Mouse (Mus musculus) brain, embryonic 14.5 days (tissue): ENCODE results near the gene Cplane1. TPM values are rescaled to one million over a fixed set of nuclear protein-coding genes. Genes with fewer than 3 reads are reported as not detected.
"Not testable (repeated sequence)": the region's sequence is repeated elsewhere in the genome, so short reads cannot be mapped to it uniquely, and the experiment has no call there.

Source experiments
- DNase-seq: peaks from one replicate; pipeline ENCODE4 v3.0.0-alpha.2; 2011; ENCODE audit warnings: low read depth
- CTCF ChIP-seq: fragments of 200-500 bp; IDR thresholded peaks from 2 replicates; pipeline ENCODE4 v1.5.1; 2012; ENCODE audit warnings: inconsistent platforms, mild to moderate bottlenecking, moderate library complexity, borderline replicate concordance; ENCODE audit not compliant: insufficient read depth, insufficient read length; ENCODE audit errors: extremely low read depth
- POLR2A ChIP-seq: fragments of 200-500 bp; IDR thresholded peaks from 2 replicates; pipeline ENCODE4 v1.6.1; 2012; ENCODE audit warnings: mild to moderate bottlenecking, inconsistent platforms, borderline replicate concordance; ENCODE audit not compliant: poor library complexity, insufficient read depth, insufficient read length, severe bottlenecking; ENCODE audit errors: extremely low read depth
- polyA plus RNA-seq: library from polyadenylated mRNA; depleted of rRNA; stranded (reverse); fragments of >200 nt; gene quantifications from 2 replicates; pipeline ENCODE4 v1.2.3, GENCODE M21; 2012

Cplane1 gene
- polyA plus RNA-seq, 1 experiment: 30.6 TPM

DNA sequence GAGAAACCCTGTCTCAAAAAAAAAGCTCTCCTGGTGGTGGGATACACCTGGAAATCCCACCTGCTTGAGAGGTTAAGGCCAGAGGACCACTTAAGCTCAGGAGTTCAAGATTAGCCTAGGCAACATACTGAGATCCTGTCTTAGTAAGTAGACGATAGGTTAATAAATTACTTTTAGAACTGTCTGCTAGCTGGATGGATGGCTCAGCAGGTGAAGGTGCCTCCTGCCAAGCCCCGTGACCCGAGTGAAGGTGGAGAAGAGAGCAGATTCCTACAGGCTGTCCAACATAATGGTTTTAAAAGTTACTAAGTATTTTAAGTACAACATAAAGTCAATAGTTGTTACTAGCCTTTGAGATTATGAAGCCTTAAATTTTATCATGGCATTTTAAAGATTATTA lies 97.0 kb downstream of the Cplane1 start:
- DNase-seq: no peak
- TF ChIP-seq CTCF: no peak
- no peak for TF ChIP-seq POLR2A

DNA sequence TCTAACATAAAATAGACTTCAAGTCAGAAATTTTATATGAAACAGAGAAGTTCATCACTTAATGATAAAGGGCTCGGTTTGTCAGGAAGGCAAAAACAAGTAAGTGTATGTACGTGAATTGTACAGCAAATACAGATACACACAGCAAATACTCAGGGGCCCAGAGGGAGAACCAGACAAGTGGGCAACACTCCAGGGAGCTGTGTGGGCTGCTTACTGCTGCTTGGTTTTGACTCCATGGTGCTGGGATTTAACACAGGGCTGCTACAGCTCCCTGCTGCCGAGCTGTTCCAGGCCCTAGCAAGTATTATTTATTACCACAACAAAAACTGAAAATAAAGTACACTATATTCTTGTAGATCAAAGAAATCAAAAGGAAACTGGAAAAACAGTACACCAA lies 98.3 kb downstream of the Cplane1 start:
- DNase-seq: no peak

DNA sequence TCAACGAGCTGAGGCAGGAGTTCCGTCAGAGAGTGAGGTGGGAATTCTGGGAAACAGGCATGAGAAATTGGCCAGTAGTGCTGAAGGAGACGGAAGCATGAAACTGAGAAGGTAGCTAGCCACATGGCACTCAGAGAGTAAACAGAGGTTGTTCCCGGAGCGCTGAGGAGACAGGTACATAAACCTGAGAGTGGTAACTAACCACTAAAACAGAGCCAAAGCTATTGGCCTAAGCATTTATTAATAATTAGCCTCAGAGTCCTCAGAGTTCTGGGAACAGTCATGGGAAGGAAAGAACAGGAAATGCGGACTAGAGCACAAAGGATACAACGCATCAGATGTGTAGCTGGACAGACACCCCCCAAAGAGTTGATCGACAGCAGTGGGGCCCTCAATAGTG lies 99.3 kb downstream of the Cplane1 start:
- no peak for DNase-seq
- TF ChIP-seq POLR2A (no peak), CTCF (no peak)

More for the DNA sequence above, 98.3 kb downstream of the Cplane1 start:
- no peak for TF ChIP-seq POLR2A
- no peak for TF ChIP-seq CTCF

DNA sequence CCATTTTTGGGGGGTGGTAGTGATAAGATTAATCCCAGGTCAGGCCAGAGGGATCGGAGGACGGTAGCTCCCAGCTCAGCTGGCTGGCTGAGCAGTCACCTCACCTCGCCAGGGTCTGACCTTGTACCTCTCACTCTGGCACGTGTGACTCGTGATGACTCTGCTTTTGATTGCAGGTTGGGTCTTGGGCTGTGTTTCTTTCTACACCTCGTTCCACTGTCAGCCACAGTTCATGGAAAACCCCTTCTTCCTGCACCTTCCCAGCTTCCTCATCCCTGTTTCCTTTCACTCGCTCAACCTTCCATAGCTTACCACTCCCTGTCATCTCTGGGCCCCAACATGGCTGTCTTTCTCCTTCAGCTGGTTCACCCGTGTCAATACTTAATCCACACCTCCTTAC lies 103.0 kb downstream of the Cplane1 start:
- TF ChIP-seq CTCF: no peak
- no peak for TF ChIP-seq POLR2A
- DNase-seq: no peak

DNA sequence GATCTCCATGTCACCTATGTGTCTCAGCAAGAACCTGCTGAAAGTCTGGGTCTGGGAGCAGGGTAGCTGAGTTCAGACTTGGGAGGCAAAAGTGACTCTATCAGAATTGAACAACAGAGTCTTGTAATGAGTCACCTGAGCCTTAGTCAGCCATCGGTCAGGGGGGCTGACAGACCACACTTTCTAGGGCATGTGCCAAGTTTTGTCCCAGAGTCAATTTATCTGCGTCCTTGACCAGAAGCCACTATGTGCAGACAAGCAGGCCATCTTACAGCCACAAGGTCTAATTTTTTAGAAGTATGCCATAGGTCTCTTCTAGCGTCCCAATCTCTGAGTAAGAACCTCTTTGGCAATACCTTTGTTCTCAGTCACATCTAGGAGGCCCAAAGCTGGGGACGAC lies 109.0 kb downstream of the Cplane1 start:
- not testable (repeated sequence) for DNase-seq

DNA sequence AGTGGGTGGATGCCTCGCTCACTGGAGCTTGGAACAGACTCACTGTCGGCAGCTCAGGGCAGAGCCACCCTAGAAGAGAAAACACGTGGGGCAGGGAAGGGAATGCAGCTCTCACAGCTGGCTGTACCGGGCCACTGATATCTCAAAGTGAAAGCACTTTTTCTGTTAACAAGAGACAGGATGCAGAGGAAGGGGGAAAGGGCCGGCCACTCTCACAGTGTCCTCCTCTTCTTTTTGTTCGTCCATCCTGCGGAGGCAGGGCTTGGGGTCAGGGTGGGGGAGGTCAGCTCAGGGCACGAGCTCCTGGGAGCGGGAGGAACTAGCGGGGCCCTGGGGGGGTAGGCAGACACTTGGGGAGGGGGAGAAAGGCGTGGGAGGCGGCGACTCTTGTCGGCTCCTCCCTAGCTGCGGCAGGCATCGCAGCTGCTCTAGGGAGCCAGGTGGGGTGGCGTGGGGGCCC lies 110.4 kb downstream of the Cplane1 start:
- DNase-seq: peak; percentile 5
- TF ChIP-seq POLR2A: no peak
- no peak for TF ChIP-seq CTCF

DNA sequence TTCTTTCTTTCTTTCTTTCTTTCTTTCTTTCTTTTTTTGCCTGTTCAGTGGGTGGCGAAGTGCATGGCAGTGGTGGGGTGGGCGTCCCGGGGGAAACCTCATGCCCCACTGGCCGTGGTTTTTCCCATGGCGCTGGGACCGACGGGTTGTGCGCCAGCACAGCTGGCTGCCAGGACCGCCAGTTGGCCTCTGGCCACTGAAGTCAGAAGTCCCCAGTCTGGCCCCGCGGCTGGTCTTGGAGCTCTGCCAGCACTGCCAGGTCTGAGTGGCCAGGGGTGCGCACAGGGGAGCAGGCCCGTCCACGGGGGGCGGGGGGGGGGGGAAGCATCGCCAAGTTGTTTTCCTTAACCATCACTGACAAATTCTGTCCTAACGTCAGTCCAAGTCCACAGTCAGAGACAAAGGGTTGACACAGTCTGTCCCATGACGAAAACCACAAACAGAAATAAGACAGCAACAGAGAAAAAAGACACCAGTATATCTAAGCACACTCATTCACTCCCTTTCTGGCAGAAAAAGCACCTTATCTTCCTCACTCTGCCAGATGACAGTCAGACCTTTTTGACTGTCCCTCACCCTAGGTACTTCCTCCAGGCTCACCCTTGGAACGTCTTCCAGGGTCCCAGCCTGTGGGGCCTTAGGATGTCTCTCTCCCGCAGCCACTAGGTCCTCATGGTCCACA lies 111.2 kb downstream of the Cplane1 start:
- DNase-seq: peak; percentile 30

DNA sequence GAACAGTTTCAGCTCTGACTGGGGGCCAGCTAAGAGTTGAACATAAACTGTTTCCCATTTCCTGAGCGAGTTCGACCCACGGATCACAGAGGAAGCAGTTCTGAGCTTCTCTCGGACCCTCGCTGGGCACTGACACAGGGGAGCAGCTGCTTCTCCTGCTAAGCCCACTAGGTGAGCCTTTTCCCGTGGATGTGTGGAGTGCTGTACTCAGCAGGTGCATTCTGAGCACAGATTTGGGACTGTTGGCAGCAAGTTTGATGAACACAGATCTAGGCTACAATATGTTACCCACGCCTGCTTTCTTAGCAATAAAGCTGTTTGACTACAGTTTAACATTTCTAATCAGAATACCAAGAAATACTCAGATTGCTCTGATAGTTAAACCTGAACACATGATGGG lies 112.8 kb downstream of the Cplane1 start:
- TF ChIP-seq POLR2A (no peak), CTCF (no peak)
- DNase-seq: peak; percentile 25

More for the DNA sequence above, 111.2 kb downstream of the Cplane1 start:
- no peak for TF ChIP-seq CTCF
- TF ChIP-seq POLR2A: no peak

DNA sequence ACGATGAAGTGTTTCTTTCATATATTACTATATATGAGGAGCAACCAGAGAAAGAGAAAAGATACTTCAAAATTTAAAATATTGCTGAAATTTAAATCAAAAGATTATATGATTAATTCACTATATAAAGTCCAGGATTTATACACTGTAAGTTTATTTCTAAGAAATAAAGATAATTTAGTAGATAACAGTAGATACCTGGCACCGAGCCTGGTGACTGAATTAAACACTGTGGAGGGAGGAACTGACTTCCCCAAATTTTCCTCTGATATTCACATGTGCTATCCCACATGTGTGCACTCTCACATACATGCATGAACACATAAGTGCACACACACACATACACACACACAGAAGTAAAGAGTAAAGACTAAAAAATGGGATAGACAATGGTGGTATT lies 113.2 kb downstream of the Cplane1 start:
- TF ChIP-seq POLR2A (no peak), CTCF (no peak)

DNA sequence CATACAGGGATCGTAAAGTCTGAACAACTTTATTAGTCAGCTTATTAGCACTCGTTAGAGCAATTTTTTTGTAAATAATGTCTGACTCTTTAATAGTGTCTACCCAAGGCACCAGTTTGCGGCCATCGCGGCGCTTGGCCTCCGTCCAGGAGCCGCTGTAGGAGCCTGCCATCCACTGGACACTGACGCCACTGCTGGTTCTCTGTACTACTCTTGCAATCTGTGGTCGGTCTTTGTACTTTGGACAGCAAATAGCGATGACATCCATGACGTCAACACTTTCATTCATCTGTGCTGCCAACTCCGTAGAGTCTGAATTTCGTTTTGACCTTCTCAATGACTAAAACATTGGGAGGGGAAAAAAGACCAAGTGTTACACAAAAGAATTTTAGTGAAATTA lies 122.3 kb downstream of the Cplane1 start:
- peak; percentile 39 for DNase-seq
- no peak for TF ChIP-seq POLR2A
- no peak for TF ChIP-seq CTCF

More for the DNA sequence above, 113.2 kb downstream of the Cplane1 start:
- no peak for DNase-seq

DNA sequence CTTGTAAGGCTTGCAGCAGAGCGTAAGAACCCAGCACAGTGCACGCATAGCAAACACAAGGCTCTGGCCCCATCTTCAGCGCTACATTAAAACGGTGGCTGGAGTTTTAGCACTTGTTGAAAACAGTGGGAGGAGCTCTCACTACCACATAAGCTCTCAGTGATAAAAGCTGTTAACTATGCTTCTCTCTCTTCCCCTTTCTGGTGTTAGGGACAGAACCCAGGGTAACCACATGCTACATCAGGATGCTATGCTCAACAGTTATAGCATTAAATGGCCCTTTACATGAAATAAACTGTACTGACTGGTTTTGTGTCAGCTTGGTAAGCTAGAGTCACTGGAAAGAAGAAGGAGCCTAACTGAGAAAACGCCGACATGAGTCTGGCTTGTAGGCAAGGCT lies 125.2 kb downstream of the Cplane1 start:
- no peak for TF ChIP-seq POLR2A
- no peak for TF ChIP-seq CTCF
- no peak for DNase-seq

DNA sequence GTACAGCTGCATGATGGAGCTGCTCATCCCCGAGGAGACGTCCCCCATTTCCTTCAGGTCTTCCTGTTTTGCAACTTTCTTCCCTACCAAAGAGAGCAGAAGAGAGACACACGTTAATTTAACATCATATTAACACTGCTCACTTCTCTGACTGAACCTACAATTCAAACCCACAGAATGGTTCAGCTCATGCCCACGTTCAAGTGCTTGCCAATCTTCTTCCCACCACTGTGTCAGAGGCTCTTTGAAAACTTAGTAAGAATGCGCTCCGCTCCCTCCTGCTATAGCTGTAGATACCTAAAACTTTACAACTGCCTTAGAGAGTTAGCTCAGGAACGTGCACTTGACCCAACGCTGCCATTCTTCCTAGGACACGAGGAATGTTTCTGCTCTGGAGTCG lies 134.0 kb downstream of the Cplane1 start:
- no peak for DNase-seq
- TF ChIP-seq POLR2A (no peak), CTCF (no peak)
